15 mouse cellular contexts compared by ENCODE assay signal in the genomic region with DNA sequence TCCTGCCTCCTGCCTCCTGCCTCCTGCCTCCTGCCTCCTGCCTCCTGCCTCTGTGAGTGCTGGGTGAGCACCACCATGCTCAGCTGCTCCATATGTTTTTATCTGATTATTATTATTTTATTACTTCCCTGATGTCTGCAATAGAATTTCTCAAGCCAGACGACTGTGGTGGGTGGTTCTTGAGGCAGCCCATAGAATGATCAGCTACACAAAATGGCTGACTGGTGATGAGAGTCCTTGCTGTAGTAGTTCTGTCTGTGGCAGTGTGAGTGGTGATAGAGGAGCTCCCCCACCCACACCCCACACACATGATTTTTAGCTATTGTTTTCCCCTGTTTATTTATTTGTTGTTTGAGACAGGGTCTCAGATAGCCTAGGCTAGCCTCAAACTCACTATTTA.
"Had no signal": no experiment of that assay in that cellular context is flagged by ENCODE, and none has a peak within 500 bp of the region (broad histone marks: within the 10 kb centered on the region; RNA-seq: fewer than 3 reads in every experiment).

No protein-coding gene starts in this region.

- H3K9ac ChIP-seq: neural tube, embryonic 15.5 days; stomach, embryonic 15.5 days had no signal

- H3K4me1 ChIP-seq: stomach, embryonic 15.5 days had no signal

- H3K27ac ChIP-seq: neural tube, embryonic 15.5 days; stomach, embryonic 15.5 days; stomach, postnatal 0 days had no signal

- DNase-seq: retina, postnatal 1 day; right cerebral cortex, adult 18-20 months; right cerebral cortex, postnatal 14 days; right cerebral cortex, postnatal 25 days; right cerebral cortex, postnatal 4 days; spleen, adult 18-20 months; thymus, adult 18-20 months; thymus, adult 2 months; thymus, postnatal 14 days; thymus, postnatal 25 days; thymus, postnatal 36 days; thymus, postnatal 4 days had no signal

- H3K4me3 ChIP-seq: neural tube, embryonic 15.5 days; stomach, embryonic 15.5 days had no signal

- H3K9me3 ChIP-seq: neural tube, embryonic 15.5 days; stomach, embryonic 15.5 days had no signal

- H3K27me3 ChIP-seq: neural tube, embryonic 15.5 days; stomach, embryonic 15.5 days had no signal

- H3K36me3 ChIP-seq: neural tube, embryonic 15.5 days; stomach, embryonic 15.5 days had no signal

- H3K4me2 ChIP-seq: neural tube, embryonic 15.5 days; stomach, embryonic 15.5 days had no signal
